Mouse (Mus musculus) small intestine, adult 2 months (tissue): ENCODE measurements around the gene AC109138.7.

ENCODE experiments used
- CTCF ChIP-seq: fragments of 200-500 bp; IDR thresholded peaks from 2 replicates; pipeline ENCODE4 v1.5.1; 2012; ENCODE audit warnings: low read depth, mild to moderate bottlenecking, control low read depth, inconsistent platforms, low read length, moderate library complexity, mixed read lengths; ENCODE audit not compliant: insufficient replicate concordance, insufficient read length; ENCODE audit errors: extremely low read depth
- POLR2A ChIP-seq: fragments of 200-500 bp; IDR thresholded peaks from 2 replicates; pipeline ENCODE4 v1.6.1; 2012; ENCODE audit warnings: low read depth, mild to moderate bottlenecking, control low read depth, inconsistent platforms, low read length, moderate library complexity

DNA sequence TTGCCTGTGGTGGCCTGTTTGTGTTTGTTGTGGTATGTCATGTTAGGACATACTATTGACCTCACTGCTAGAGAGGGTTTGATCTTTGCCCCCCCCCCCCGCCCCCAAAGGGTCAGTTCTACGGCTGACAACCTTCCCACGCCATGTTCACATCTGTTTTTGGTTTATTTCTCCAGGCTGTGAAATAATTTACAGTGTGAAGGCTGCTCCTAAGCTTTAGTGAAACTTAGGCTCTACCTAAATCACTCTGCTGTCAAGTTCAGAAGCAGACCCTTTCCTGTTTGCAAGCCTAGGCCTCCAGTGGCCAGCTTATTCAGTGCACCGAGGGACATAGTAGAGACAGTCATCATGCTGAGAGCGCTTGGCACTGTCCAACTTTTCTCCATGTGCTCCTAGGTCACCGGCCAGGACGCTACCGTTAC is 26.1 kb downstream of the AC109138.7 start:
- no peak for TF ChIP-seq POLR2A
- no peak for TF ChIP-seq CTCF
